Mouse (Mus musculus): ENCODE data around the gene Dusp27. TPM values are rescaled to one million over a fixed set of nuclear protein-coding genes. Genes with fewer than 3 reads are reported as not detected.
A peak's percentile ranks its signal among the peaks of the same experiment; 100 is the strongest.

Gene Dusp27
- polyA plus RNA-seq, 1 experiment from 2014 or later: 1.2 TPM

DNA sequence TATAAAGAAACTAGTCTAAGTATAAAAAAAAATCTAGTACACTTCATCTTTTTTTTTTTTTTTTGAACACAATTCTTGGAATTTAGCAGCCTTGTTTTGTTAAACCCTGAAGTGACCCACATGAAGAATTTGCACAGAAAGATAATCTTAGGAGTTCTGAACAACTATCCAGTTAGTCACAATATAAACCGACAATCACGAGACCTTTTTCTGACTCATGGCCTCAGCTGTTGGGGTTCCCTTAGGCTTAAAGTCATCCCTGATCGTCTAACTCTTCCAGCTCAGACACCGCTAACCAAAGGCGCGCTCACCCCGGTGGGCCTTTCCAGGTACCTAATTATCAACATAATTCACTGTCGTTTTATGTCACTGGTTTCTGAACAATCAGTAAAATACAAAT lies 4.0 kb downstream of the Dusp27 start:
- H3K27me3 ChIP-seq: no peaks in the 10 kb centered on the region
- H3K9ac ChIP-seq: no peak overlapping the region
- H3K4me2 ChIP-seq: no peak overlapping the region
- H3K4me1 ChIP-seq (replicated peaks): no peaks in the 10 kb centered on the region
- no peak for ATAC-seq (ENCODE audit: low FRiP score, low read depth)
- no peaks in the 10 kb centered on the region for H3K9me3 ChIP-seq
- H3K36me3 ChIP-seq: no peaks in the 10 kb centered on the region
- no peak overlapping the region for H3K27ac ChIP-seq (replicated peaks)
- WGBS: 92% methylated on average over 8 of the region's 8 CpGs
- no peak overlapping the region for H3K4me3 ChIP-seq

DNA sequence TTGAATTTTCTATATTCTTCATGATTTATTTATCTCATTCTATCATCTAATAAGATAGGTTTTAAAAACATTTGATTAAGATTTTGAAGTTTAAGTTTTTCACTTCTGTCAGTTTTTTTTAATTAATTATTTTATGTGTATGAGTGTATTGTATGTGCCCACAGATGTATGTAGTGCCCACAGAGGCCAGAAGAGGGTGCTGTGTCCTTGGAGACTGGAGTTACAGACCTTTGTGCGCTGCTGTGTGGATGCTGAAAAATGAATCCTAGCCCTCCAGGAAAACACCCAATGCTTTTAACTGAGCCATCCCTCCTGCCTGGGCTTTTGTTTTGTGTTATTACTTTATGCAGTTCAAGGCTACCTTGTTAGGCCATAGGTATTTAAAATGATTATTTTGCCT lies 4.7 kb downstream of the Dusp27 start:
- Histone ChIP-seq H3K27ac (replicated peaks) (no peak overlapping the region), H3K27me3 (no peaks in the 10 kb centered on the region), H3K4me3 (no peak overlapping the region), H3K36me3 (no peaks in the 10 kb centered on the region), H3K9me3 (no peaks in the 10 kb centered on the region), H3K4me2 (no peak overlapping the region), H3K9ac (no peak overlapping the region), H3K4me1 (replicated peaks) (no peaks in the 10 kb centered on the region)
- 97% methylated on average over 1 of the region's 1 CpGs for WGBS
- no peak for ATAC-seq (ENCODE audit: low FRiP score, low read depth)

DNA sequence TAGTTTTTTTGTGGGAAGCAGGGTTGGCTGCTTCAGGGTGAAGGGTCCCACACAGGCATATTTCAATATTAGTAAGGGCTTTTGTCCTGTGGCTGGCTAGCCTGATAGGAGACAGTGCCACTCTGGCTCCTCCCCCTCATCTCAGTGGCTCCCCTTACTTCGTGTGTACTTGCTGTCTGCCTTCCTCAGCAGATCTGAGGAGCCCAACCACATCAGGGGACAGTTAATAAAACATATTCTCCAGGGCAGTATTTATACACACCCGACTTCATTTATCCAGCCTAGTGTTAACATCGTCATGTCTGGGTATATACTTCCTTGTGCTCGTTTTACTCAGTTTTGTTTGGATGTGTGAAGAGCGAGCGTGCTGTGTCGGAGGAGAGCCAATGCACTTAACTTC lies 5.6 kb downstream of the Dusp27 start:
- H3K27ac ChIP-seq (replicated peaks): no peak overlapping the region
- H3K4me3 ChIP-seq: no peak overlapping the region
- H3K36me3 ChIP-seq: no peaks in the 10 kb centered on the region
- H3K4me1 ChIP-seq (replicated peaks): no peaks in the 10 kb centered on the region
- no peak overlapping the region for H3K4me2 ChIP-seq
- ATAC-seq (ENCODE audit: low FRiP score, low read depth): no peak
- WGBS: 80% methylated on average over 7 of the region's 7 CpGs
- no peaks in the 10 kb centered on the region for H3K9me3 ChIP-seq
- no peak overlapping the region for H3K9ac ChIP-seq
- no peaks in the 10 kb centered on the region for H3K27me3 ChIP-seq

DNA sequence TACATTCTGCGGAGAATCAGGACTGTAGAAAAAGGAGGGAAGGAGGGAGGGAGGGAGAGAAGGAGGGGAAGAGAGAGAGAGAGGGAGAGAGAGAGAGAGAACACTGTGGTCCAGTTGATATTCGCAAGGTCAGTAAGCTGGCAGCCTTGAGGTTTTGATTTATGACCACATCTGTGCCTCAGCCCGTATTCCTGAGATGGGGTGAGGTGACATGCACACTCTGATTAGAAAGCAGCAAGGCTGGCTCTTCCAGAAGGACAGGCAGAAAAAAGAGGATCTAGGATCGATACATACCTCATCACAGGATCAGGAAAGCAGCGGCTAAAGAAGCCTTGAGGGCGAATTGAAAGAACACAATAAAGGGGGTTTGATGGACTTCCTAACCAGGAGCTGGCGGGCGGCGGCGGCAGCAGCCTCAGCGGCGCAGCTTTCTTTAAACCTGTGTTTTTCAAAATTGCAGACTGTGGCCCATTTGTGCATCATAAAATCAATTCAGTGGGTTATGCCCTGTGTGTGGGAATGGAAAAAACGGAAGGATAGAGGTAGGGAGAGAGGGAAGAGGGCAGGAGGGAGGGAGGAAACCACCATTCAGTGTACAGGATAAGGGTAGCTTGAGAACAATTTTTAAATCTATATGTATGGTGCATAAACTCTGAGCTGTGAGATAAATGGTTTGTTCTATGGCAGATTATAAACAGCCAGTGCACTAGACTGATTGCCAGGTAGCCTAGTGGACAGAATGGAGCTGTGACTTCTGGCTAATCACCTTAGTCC lies 9.7 kb downstream of the Dusp27 start:
- peak; percentile 38 for ATAC-seq (ENCODE audit: low FRiP score, low read depth)
- 62% methylated on average over 13 of the region's 13 CpGs for whole genome bisulfite sequencing
- H3K36me3 ChIP-seq: no peaks in the 10 kb centered on the region
- peak overlapping the region; percentile 60 for H3K27ac ChIP-seq (replicated peaks)
- H3K4me3 ChIP-seq: no peak overlapping the region
- H3K9ac ChIP-seq: no peak overlapping the region
- H3K9me3 ChIP-seq: no peaks in the 10 kb centered on the region
- no peaks in the 10 kb centered on the region for H3K4me1 ChIP-seq (replicated peaks)
- H3K4me2 ChIP-seq: peak overlapping the region; percentile 29
- H3K27me3 ChIP-seq: no peaks in the 10 kb centered on the region

DNA sequence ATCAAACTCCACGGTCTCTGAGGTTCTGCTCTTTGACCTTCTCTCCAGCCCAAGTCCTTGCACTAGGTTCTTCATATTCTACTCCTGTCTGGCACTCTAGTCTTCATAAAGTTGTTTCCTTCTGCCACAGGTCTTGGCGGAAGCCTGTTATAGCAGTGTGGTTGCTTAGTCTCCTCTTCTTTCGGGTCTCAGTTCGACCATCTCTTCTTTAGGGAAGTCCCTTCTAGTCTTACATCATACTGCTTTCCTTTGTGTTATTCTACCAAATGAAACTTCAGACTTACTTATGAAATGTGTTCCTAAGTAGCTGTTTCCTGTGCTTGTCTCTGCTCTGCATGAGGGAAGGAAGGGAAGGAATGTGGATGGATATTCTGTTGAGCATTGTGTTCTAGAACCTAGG lies 12.0 kb downstream of the Dusp27 start:
- ATAC-seq (ENCODE audit: low FRiP score, low read depth): no peak
- H3K9ac ChIP-seq: no peak overlapping the region
- no peaks in the 10 kb centered on the region for H3K9me3 ChIP-seq
- no peaks in the 10 kb centered on the region for H3K36me3 ChIP-seq
- no peak overlapping the region for H3K4me2 ChIP-seq
- H3K4me1 ChIP-seq (replicated peaks): no peaks in the 10 kb centered on the region
- WGBS: 94% methylated on average over 4 of the region's 4 CpGs
- H3K27ac ChIP-seq (replicated peaks): no peak overlapping the region
- no peaks in the 10 kb centered on the region for H3K27me3 ChIP-seq
- no peak overlapping the region for H3K4me3 ChIP-seq

DNA sequence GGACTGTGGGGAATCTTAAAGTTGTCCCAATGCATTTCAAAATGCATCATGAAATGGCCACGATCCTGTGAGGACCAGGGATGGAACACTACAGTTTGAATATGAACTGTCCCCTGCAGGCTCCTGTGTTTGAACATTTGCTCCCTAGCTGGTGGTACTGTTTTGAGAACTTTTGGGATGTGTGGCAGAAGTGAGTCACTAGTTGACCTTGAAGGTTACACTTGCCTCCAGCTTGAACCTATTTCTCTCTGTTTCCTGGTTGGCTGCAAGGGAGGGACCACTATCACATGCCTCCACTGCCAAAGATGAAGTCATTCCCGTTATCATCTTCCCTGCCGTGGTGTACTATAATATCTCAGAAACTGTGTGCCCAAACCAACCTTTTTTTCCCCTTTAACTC lies 12.7 kb downstream of the Dusp27 start:
- Histone ChIP-seq H3K9me3 (no peaks in the 10 kb centered on the region), H3K4me3 (no peak overlapping the region), H3K4me1 (replicated peaks) (no peaks in the 10 kb centered on the region), H3K4me2 (no peak overlapping the region), H3K27ac (replicated peaks) (no peak overlapping the region), H3K36me3 (no peaks in the 10 kb centered on the region), H3K9ac (no peak overlapping the region), H3K27me3 (no peaks in the 10 kb centered on the region)
- ATAC-seq (ENCODE audit: low FRiP score, low read depth): no peak
- WGBS: 90% methylated on average over 3 of the region's 3 CpGs

DNA sequence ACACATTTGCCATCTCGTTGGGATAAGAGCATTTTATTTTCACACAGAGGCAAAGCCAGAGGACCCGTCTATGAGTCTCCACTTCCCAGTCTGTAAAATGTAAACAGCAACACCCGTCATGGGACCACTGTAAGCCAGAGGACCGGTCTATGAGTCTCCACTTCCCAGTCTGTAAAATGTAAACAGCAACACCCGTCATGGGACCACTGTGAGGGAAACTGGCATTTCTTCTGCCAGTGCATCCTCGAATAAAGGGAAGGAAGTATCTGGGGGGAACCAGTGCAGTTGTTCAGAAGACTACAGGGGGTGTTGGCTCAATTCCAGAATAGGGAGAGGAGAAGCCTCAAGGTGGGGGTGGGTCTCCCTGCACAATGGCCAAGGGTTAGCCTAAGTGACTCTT lies 22.3 kb downstream of the Dusp27 start:
- Histone ChIP-seq H3K4me3 (no peak overlapping the region), H3K27me3 (no peaks in the 10 kb centered on the region), H3K9me3 (no peaks in the 10 kb centered on the region), H3K27ac (replicated peaks) (no peak overlapping the region), H3K36me3 (no peaks in the 10 kb centered on the region), H3K4me2 (no peak overlapping the region), H3K4me1 (replicated peaks) (no peaks in the 10 kb centered on the region), H3K9ac (no peak overlapping the region)
- WGBS: 75% methylated on average over 6 of the region's 6 CpGs
- no peak for ATAC-seq (ENCODE audit: low FRiP score, low read depth)

DNA sequence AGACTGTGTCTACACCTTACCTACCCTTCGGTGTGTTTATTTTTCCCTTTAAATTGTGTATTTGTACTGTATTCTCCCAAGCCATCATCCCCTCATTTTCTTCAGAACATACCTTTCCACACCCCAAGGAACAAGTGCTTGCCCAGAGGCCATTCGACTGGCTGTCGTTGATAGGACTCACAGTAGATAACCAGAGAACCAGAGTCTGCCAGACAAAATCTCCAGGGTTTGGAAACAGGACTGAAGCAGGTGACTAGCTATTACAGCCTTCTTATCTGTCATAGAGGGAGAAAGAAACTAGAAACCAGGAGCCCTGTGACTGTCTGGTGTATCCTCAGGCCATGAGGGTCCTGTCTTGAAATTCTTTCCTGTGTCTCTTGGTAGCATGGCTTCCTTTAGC lies 22.9 kb downstream of the Dusp27 start:
- H3K9ac ChIP-seq: no peak overlapping the region
- no peaks in the 10 kb centered on the region for H3K27me3 ChIP-seq
- H3K9me3 ChIP-seq: no peaks in the 10 kb centered on the region
- H3K4me3 ChIP-seq: no peak overlapping the region
- WGBS: 93% methylated on average over 3 of the region's 3 CpGs
- no peaks in the 10 kb centered on the region for H3K4me1 ChIP-seq (replicated peaks)
- H3K36me3 ChIP-seq: no peaks in the 10 kb centered on the region
- H3K27ac ChIP-seq (replicated peaks): no peak overlapping the region
- H3K4me2 ChIP-seq: no peak overlapping the region
- no peak for ATAC-seq (ENCODE audit: low FRiP score, low read depth)

DNA sequence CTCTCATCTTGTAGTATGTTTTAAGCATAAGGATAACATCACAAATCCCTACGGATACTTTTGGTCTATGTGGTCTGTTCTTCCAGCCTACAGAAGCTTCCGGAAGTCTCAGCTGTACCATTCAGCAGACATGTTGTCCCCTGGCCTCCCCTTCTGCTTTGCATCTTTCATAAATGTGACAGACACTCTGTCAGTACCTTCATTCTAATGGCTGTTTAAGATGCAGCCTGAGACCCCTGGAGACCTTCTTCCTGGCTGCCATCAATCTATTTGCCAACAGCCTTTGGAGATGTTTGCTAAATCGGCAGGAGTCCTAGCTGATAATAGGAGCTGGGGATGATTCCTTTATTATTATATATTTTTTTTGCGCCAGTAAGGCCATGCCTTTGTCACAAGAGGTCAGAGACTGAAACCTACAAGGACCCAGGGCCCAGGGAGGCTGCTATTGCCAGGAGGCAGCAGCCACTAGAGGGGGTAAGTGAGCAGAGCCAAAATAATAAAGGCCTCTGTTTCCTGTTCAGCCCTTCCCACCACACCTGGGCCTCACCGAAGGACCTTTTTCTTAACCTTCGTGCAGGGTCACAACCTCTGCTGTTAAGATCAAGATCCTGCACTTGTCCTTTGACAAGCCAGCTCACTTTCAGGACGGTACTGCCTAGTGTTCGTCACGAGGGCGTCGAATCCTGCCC lies 24.7 kb downstream of the Dusp27 start:
- Histone ChIP-seq H3K4me2 (no peak overlapping the region), H3K4me3 (no peak overlapping the region), H3K27me3 (no peaks in the 10 kb centered on the region), H3K4me1 (replicated peaks) (no peaks in the 10 kb centered on the region), H3K9ac (no peak overlapping the region), H3K27ac (replicated peaks) (no peak overlapping the region), H3K36me3 (no peaks in the 10 kb centered on the region), H3K9me3 (no peaks in the 10 kb centered on the region)
- no peak for ATAC-seq (ENCODE audit: low FRiP score, low read depth)
- 58% methylated on average over 11 of the region's 11 CpGs for WGBS

DNA sequence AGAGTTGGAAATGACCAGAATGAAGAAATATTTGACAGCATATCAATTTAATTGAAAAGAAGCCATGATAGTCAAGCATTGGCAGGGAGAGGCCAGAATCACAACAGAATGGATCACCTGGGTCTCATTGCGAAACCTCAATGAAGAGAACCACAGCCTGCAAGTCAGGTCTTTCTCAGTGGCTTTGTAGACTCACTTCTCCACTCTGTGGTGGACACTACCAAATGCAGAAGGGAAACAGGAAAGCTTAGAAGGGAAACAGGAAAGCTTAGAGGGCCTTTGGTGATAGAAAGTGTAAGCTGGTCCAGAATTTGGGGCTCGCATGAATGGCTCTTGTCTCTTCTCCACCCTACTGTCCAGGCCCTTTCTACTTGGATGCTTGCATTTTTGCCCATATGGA lies 29.6 kb downstream of the Dusp27 start:
- no peaks in the 10 kb centered on the region for H3K4me1 ChIP-seq (replicated peaks)
- H3K9ac ChIP-seq: no peak overlapping the region
- no peaks in the 10 kb centered on the region for H3K9me3 ChIP-seq
- no peak overlapping the region for H3K4me3 ChIP-seq
- no peak overlapping the region for H3K27ac ChIP-seq (replicated peaks)
- H3K4me2 ChIP-seq: no peak overlapping the region
- no peaks in the 10 kb centered on the region for H3K36me3 ChIP-seq
- no peak for ATAC-seq (ENCODE audit: low FRiP score, low read depth)
- H3K27me3 ChIP-seq: no peaks in the 10 kb centered on the region
- 96% methylated on average over 2 of the region's 2 CpGs for WGBS

DNA sequence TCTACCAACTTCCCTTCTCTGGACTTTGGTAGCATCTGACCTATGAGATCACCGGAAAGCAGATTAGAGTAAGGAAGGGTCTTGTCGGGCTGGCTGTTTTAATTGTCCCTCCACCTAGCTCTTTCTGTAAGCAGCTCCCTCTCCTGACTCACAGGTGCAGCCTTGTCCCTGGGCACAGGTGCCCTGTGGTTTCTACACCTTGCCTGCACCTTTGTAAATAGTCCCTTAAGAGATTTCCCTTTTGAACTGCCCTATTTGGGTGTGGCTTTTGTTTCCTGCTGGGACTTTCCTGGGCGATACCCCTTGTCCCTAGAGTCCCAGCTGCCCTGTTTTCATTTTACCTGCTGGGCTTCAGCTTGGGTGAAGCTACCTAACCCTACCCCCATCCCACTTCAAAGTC lies 33.3 kb downstream of the Dusp27 start:
- H3K4me1 ChIP-seq (replicated peaks): peaks cover 6% of the 10 kb centered on the region; the same call in 1 of the 2 replicates
- 87% methylated on average over 3 of the region's 3 CpGs for WGBS

DNA sequence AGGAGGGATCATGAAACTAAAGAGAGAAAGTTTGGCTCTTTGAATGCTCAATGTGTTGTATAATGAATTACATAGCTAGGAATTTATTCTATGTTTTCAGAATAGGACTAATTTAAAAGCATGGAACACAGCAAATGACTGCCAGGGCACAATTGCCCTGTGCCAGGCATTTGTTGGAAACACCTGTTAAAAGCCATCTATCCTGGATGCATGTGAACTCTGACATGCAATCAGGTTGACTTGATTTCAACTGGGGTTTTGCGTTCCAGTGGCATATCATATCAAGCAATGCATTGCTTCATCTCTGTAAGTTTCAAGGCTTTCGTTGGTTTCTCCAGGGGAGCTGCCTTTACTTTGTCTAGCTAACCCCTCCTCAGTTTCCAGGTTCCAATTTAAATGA lies 37.4 kb downstream of the Dusp27 start:
- no peak overlapping the region for H3K4me2 ChIP-seq
- H3K9ac ChIP-seq: no peak overlapping the region
- H3K9me3 ChIP-seq: no peaks in the 10 kb centered on the region
- H3K4me1 ChIP-seq (replicated peaks): peaks cover 12% of the 10 kb centered on the region
- no peaks in the 10 kb centered on the region for H3K27me3 ChIP-seq
- no peaks in the 10 kb centered on the region for H3K36me3 ChIP-seq
- H3K4me3 ChIP-seq: no peak overlapping the region
- no peak for ATAC-seq (ENCODE audit: low FRiP score, low read depth)
- 83% methylated on average over 2 of the region's 2 CpGs for WGBS
- H3K27ac ChIP-seq (replicated peaks): no peak overlapping the region

More for the DNA sequence above, 33.3 kb downstream of the Dusp27 start:
- no peaks in the 10 kb centered on the region for H3K36me3 ChIP-seq
- H3K4me2 ChIP-seq: no peak overlapping the region
- no peak overlapping the region for H3K4me3 ChIP-seq
- H3K9me3 ChIP-seq: no peaks in the 10 kb centered on the region
- no peak overlapping the region for H3K27ac ChIP-seq (replicated peaks)
- H3K9ac ChIP-seq: no peak overlapping the region
- no peak for ATAC-seq (ENCODE audit: low FRiP score, low read depth)
- no peaks in the 10 kb centered on the region for H3K27me3 ChIP-seq

Data from hindbrain, embryonic 15.5 days (tissue).